Mouse (Mus musculus): Measurements from ENCODE around the gene Adh7.

The Adh7 gene

DNA sequence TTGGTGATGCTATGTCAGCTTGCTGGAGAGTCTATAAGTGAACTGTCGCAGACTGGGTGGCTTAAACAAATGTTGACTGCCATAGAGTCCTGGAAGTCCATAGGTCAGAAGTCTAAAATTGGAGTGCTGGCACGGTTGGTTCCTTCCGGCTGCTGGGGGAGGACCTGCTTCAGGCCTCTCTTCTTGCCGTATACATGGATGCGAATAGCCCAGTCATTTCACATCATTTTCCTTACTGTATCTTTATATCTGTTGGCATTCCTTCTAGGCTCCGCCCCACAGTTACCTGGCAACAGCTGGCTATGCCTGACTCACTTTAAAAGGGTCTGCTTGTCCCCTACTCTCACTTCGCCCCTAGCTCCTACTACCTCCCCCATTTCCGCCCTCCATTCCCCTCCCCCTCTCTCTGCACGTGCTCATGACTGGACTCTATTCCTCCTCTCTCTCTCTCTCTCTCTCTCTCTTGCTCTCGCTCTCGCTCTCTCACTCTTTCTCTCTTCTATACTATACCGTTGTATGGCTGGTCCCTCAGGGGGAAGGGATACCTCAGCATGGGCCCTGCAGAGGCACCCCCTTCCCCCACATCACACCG, 6.9 kb downstream of the Adh7 start:
- DNase-seq: no peak

DNA sequence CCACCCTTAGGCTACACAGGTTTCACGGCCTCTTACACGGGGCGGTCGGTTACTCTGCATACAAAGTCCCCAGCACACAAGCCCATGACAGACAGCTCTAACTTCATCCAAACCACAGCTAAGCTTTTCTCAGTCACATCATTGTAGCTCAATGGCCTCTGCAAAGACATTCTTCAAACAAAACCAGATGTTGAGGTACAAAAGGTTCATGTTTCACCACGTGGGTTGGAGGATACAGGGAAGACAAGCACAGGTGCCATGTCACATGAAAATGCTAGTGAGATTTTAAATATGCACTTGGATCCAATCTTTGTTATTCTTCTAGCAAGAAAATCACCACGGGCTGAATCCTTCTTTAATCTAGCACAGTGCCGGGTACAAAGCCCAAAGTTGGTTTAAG, 7.8 kb downstream of the Adh7 start:
- DNase-seq: no peak

DNA sequence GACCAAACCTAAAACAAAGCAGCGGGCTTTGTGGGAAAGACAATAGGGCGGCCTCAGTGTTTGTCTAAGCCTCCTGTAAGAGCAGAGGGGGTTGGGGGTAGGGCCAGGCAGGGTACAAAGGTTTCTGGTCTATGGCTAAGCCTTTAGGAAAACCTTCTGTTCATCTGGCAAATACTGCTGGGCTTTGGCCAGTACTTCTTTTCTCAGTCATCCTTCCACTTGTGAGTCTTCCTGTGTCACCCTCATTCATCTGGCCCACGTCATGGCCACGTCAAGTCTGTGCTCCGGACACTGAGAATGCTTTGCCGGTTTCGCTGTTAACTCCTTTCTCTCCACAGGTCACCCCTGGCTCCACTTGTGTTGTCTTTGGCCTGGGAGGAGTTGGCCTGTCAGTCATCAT, 8.3 kb downstream of the Adh7 start:
- no peak for DNase-seq

DNA sequence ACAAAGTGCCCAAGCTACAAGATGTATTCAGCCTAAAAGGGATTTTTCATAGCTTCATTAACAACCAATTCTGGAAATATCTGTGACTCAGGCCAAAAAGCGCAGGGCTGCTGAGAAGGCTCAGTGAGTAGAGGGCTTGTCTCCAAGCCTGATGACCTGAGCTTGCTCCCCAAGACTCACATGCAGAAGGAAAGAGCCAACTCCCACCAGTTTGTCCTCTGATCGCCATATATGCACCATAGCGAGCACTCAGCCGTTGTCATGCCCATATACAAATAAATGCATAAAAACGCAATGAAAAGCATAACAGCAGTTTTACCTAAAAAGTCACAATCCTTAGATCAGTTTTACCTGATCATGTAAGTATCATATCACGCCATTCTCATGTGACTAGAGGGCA, 8.9 kb downstream of the Adh7 start:
- no peak for DNase-seq

DNA sequence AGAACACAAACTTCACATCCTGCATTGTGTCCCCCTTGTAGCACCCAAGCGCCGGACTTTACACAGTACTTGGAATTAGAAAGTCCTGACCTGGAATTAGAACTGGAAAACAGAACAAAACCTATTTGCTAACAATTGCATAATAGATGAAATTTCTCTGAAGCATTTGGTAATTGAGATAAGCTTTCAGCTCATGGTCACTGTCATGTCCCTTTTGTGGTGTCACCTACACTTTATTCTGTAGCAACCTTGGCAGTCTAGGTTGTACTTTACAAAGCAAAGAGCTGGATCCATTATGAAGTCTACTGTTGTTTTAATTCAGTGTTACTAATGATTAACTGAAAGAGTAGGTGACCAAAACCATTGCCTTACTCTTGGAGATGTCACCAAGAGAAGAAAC, 9.5 kb downstream of the Adh7 start:
- no peak for DNase-seq

DNA sequence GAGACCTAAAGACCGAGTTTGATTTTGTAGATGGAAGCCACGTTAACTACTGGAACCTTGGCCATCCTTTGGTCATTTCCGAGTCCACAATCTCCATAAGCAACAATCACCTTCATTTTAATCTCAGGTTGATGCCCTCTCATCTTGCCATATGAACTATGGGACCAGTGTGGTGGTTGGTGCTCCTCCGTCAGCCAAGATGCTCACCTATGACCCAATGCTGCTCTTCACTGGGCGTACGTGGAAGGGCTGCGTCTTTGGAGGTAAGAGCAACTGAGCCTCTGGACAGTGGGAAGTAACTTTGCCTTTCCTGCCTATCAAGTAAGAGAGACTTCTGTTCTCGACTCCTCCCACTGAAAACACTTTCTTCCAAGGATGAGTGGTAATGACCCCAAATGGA, 10.2 kb downstream of the Adh7 start:
- DNase-seq: no peak

DNA sequence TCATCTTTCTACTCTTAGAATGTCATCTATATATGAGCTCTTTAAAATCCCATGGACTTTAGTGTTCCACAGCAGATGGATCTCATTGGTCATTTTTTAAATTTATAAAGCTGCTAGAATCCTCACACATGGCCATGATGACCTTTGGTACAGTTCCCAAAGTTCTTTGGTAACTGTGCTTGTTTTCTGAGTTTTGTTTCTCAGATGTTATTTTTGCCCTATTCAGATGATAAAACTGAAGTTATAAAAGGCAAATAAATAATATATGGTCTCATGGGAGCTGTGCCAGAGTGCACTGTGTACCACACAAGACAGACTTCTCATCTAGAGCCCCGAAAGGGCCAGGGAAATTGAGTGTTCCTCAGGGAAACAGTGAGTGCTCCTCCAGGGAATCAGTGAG, 11.9 kb downstream of the Adh7 start:
- DNase-seq: no peak

DNA sequence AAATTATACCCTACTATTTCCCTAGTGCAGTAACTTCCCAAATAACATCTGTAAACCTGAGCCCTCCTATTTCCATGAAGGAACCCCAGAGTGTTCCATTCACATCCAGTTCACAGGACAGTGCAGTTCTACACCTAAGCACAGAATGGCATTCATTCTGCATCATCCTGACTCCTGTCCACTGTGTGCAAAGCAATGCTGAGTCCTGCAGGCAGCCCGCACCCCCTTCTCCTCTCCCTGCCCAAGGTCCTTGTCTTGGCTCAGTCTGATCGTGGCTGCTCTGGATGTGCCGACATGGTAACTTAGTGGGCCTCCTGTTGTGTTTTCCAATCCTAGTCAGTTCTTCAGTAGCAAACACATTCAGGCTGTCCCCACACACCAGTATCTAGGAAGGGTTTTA, 12.7 kb downstream of the Adh7 start:
- DNase-seq: no peak

DNA sequence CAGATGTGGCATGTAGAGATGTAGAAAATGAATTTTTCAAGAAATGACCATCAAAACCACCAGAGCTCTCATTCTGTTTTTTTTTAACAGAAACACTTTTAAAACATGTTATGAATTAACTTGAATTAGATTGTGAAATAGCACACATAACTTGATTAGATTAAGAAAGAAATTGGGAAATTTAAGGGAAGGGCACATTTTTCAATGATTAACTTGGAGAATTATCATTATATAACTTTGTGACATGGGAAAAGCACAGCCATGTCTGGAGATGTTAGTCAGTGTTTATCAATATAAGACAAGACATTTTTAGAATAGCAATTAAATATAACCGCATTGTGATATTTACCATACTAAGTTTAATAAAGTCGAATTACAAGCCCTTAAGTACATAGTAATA, 14.0 kb downstream of the Adh7 start:
- DNase-seq: no peak

DNA sequence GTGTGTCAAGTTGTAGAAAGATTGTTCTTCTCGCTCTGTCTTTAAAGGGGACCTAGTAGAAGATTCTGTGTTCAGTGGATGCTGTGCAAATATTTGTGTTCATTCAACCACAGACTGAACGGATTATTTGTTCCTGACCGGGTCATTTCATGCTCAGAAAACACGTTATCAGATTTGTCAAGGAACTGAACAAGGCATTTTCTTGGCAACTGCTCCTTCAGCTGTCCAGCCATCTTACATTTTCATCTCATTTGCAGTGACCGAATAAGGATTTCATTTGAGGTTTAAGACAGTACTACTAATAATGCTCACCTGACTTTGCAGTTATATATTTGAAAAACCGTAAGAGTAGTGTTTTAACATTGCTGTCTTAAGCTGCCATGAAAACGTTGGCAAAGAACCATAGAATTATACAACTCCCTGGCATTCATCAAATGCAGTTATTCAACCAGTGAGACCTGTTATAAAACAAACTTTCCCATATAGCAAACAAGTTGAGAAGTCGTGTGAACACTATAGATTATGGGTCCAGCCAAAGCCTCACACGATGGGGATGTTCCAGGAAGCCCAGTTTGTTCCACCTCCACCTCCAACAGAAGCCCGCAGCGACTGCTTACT, 19.1 kb downstream of the Adh7 start:
- DNase-seq: no peak

DNA sequence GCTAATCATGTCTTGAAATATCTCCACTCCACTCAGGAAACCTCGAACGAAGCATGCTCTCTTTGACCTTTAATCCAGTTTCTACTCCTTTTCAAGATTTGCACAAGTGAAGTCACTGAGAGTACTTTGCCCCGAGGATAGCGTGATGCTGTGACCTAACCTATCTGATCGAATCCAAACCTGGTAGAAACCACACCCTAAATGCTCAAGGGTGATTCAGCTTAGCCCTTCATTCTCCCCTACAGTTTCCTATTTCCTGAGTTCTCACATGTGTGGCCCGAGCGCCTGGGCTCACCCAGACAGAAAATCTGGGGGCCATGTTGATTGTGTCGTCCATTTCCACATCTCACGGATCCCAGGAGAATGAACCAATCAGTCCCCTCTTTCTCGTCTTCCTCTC, 20.5 kb downstream of the Adh7 start:
- DNase-seq: no peak

DNA sequence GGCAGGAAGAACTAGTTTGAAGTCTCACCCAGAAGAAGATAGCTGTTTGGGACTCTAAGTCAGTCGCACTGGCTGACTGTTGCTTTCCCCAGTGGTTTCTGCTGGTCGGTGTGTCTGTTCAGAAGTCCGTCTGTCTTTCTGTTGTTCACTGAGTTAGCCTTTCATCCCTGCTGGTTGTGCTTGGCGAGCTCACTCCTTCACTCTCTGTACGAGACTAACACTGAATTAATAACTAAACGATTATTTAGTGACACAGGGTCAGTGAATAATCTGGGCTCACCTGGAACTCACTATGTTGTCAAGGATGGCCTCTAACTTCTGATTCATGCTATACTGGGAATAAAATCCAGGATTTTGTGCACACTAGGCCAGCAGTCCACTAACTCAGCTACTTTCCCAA, 21.9 kb downstream of the Adh7 start:
- DNase-seq: no peak

DNA sequence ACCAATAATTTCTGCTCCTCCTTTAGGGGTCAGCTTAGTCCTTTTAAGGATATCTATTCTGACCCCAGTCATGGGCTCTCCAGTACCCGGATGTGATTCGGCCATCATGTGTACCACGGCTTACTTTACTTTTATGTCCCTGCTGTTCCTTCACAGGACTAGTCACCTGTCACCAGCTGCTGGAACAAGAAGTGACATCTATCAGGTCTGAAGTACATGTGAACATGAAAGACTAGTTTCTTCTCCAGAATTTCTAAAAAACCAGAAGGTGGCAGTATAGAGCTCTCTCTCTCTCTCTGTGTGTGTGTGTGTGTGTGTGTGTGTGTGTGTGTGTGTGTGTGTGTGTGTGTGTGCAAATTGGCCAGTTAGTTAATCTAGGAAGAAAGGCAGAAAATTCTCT, 22.9 kb downstream of the Adh7 start:
- no peak for DNase-seq

DNA sequence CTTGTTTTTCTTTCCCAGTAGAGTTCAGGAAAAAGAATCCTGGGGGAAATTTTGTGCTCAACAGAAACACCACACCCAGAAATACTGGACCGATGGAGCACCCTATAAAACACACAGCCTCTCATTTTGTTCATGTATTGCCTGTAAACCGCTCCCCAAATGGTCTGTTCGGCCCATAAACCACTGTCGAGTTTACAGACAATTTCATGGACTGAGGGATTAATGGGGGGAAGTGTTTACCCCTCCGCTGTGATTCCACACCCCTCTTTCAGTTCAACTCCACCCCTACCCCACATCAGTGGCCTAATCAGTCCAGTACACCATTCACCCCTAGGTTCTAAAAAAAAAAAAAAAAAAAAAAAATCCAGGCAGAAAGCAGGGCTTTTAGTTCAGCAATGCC, 23.4 kb downstream of the Adh7 start:
- DNase-seq: no peak

DNA sequence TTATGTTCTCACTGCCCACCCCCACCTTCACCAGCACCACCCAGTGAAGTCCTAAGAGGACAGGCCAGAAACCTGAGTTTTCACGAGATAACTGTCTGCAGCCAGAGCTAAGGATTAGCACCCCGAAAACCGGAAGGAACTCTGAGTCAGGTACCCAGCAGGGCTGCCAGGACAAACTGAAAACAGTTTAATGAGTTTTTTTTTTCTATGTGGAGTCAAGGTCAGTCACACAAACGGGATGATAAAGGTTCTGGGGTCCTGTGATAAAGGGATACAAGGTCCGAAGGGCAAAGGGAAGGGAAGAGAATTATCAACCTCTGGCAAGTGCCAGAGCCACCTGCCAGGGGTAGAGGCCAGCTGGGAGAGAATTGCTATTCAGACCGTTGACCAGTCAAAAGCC, 23.8 kb downstream of the Adh7 start:
- DNase-seq: no peak

DNA sequence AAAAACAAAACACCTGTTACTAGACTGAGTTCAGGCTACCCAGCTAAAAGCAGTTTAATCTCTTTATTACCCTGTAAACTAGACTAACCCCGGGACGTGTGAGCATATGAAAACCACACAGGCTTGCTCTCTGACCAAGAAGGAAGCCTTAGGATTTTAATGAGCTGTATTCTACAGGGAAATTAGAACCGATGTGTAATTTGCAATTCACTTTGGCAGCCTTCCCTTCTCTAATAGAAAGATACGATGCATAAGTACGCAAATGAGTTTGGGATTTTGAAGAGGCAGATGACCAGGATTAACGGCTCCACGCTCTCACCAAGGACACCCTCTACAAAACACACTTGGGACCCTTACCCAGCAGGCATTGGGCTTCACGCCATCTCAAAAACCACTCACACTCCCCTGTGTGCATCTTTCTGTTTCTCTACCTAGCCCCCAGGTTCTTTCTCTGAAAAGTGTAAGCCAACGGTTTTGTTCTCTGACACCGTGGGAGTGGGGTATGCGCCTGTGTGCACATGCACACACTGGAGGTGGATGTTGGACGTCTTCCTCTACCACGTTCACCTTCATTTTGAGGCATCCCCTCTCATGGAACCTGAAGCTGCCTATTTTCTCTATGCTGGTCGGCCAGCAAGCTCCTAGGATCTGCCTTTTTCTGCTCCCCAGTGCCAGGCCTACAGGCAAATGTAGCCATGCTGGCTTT, 24.6 kb downstream of the Adh7 start:
- DNase-seq: no peak

DNA sequence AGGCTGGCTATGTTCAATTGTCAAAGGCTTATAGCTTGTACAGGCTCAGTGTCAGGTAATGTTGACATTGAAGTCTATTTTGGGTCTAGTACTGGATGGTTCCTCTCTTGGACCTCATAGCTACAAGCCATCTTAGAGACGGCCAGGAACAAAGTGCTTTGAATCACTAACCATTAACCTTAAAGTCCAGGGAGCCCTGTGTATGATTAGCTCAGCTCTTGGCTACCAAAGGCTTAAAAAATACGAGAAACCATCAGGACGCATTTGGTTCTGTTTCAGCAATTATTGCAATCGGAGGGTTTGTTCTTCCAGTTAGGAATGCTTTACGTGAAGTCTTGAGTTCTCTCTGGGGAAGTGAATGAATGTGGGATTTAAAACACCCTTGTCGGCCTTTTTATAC, 25.4 kb downstream of the Adh7 start:
- DNase-seq: no peak

DNA sequence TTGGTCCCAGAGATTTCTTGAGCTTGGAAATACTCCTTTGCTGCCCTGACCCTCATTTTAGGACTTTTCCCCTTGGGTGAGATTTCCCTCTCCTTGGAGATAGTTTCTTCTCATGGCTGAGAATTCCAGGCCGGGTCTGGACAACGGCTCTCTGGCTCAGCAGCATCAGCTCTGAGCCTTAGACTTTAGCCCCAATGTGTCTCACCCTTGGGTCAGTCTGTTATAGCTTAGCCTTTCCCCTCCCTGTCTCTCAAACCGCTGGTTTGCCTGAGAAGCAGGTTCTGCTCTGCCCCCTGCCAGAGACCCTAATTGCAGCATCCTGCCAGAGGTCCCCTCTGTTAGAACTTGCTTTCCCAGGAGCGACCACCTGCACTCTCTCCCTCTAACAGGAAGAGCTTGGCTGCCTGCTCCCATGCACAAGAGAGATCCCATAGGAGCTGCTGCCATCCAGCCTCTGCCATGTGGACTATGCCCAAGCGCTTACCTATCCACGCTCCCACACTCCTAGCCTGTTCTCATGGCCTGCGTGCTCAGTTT, 26.8 kb downstream of the Adh7 start:
- no peak for DNase-seq

DNA sequence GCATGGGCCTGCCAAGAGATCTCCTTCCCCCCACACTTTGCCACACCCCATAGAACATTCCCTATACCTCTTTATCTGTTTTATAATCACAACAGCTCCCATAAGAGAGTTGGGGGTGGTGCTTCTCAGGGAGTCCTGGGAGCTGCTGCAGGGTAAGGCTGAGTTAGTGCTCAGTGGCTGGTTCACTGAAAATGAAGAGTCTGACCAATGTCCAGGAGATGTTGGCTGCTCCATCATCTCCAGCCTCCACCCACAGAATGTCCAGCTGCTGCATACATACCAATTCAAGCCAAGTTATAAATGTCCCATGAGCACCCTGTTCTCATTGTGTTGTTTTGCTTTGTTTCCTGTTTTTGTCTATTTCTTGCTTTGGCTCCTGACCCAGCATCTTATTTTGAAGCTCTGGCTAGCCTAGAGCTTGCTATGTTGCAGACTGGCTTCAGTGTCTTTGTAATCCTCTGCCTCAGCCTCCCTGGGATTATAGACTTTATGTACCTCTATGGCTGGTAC, 29.0 kb downstream of the Adh7 start:
- no peak for DNase-seq

DNA sequence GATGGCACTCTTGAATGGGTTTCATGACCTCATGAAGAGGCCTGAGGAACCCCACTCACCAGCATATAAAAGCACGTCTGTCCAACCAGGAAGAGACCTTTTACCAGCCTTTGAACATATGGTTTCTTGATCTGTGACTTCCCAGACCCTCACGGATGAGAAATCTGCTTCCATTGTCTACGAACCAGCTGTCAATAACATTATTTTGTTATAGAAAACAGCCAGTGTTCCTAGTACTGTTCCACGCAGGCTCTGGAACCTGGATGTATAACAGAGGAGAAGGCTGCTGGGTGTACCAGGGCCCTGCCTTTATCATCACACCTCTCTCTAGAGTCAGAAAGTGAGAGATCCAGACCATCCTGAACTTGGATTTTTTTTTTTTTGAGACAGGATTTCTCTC, 29.7 kb downstream of the Adh7 start:
- no peak for DNase-seq

DNA sequence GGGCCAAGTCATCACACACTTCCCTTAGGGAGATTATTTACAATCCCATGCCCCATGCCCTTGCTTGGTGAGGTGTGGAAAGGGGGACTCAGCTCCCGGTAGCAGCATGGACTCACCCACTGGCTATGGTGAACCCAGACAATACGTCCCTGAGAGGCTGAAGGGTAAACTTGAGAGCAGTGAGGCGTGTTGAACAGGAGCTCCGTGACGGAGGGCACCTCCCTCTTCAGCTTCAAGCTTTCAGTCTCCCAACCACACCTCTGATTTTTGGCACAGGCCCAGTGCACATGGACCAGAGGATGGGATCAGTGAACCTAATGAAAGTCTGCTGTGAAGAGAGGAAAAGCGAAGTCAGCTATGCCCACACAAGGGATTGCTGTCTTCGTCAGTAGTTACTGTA, 30.5 kb downstream of the Adh7 start:
- no peak for DNase-seq

DNA sequence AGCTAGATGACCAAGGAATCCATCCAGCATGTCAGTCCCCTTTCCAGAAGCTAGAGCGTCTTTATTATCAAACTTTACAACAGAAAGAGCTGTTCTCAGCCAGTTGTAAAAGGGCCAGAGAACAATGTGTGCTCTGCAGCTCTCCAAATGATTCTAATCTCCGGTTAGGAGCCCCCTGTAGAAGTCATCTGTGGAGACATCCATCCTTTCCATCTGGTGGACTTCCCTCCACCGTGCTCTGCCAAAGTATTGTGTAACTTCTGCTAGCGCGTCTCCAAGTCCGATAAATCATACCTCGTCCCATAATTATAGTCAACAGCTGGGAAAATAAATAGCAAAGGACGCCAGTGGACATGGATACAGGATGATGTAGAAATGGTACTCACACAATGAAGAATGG, 31.2 kb downstream of the Adh7 start:
- no peak for DNase-seq

DNA sequence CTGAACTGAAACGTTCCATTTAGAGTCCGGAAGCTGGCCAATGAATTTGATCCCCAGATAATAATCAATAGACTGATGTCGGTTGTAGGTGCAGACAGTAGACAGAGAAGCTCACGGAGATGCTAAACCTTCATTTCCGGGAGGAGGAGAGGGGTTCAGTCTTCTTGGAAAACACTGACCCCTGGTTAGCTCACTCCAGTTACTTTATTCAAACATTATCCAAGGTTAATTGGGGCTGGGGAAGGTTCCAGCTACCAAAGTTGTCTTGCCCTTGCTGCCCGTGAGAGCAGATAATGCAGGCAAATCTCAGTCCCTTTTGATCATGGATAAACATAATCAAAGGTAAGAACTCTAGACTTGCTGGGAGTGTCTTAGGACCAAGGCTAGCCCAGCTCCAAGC, 33.6 kb downstream of the Adh7 start:
- no peak for DNase-seq

DNA sequence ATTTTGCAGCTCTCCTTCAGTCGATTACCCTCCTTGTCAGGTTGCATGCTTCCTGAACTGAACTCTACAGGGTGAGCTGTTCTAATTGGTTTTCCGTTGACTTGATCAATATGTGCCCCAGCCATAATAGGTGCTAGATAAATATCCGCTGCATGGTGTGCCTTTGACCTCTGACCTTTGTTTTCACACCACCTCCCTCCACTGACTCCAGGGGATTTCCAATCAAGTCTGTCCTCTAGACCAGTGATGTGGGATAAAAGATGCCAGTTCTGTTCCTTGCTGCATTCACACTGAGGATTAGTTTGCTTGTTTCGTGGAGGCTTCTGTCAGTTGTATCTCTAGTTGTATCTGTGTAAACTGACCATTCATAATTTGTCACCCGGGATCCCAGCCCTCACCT, 36.6 kb downstream of the Adh7 start:
- DNase-seq: no peak

Data from right cerebral cortex, adult 18-20 months (tissue).